Mouse (Mus musculus) hematopoietic multipotent progenitor cell, adult 10-12 weeks (in vitro differentiated cells): ENCODE measurements around the gene Ugt2b36. TPM values are rescaled to one million over a fixed set of nuclear protein-coding genes. Genes with fewer than 3 reads are reported as not detected.

Experiments
- polyA plus RNA-seq: library from polyadenylated mRNA; stranded (reverse); fragments of >175 nt; gene quantifications from 2 replicates; pipeline ENCODE4 v1.2.3, GENCODE M21; 2012; ENCODE audit warnings: low replicate concordance

Gene Ugt2b36
- not detected in 2 replicates for polyA plus RNA-seq

GRCm38 (mm10) chr5:87092346-87093027 is at the start of gene Ugt2b36:
Ugt2b36 (minus strand) TSS chr5:87092555.

GRCm38 (mm10) chr5:87140196-87140595 is 47.8 kb upstream of the Ugt2b36 start, which contains the start of gene Ugt2b5:
Ugt2b5 (minus strand) TSS chr5:87140318.

Other genes with a start within 250 kb of the Ugt2b36 start
- gene Ugt2b34, start 185.6 kb downstream of the Ugt2b36 start, polyA plus RNA-seq, result not detected in 2 replicates
- gene Ugt2b1, start 166.0 kb downstream of the Ugt2b36 start, polyA plus RNA-seq, result not detected in 2 replicates
- gene Ugt2b35, start 91.7 kb downstream of the Ugt2b36 start, polyA plus RNA-seq, result not detected in 2 replicates
- not detected in 2 replicates for gene Ugt2b5, start 47.8 kb upstream of the Ugt2b36 start, polyA plus RNA-seq
- gene Ugt2b37, start 162.2 kb upstream of the Ugt2b36 start, polyA plus RNA-seq, result not detected in 2 replicates
- not detected in 2 replicates for gene Ugt2a3, start 244.6 kb upstream of the Ugt2b36 start, polyA plus RNA-seq